Mouse (Mus musculus): Measurements from ENCODE around the gene Thy1.

DNA sequence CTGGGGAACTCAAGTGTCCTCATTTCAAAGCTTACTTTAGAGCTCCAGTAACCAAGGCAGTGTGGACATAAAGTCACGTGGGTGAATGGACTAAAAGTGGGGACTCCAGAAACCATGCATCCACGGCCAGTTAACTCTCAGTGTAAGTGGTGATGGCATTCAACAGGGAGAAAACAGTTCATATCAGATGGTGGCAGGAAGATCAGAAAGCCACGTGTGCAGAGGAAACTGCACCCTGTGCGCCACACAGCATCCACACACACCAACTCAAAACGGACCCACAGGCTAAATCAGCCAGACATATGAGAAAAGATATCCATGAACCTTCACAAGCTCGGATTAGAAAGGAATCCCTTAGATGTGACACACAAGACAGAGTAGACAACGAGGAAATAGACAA is 23.2 kb upstream of the Thy1 start:
- no peak for TF ChIP-seq CTCF (conservative IDR thresholded peaks at IDR 0.05; ENCODE audit: low read length)
- TF ChIP-seq NANOG (IDR thresholded peaks at IDR 0.05; ENCODE audit: borderline replicate concordance, low read length): no peak
